Mouse (Mus musculus): ENCODE measurements around the gene Pgc.

DNA sequence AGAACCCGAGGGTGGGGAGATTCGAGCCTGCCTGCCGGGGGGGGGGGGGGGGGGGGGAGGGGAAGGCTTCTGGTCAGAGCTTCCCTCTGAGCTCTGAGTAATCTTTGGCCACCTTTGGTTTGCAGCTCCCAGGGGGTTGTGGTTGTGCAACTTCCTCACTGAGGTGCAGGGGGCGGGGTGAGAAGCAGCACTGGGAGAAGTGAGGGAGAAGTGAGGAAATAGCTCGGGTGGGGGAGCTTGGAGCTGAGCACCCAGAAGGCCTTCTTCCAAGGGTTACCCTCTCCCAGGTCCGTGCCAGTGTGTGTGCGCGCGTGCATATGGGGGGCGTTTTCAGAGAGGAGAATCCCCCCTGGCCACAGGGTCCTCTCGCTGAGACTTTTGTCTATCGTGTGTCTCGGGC is 27.6 kb downstream of the Pgc start:
- TF ChIP-seq CTCF (IDR thresholded peaks at IDR 0.05; ENCODE audit: insufficient read depth, low read length) (no peak), POLR2A (IDR thresholded peaks at IDR 0.05; ENCODE audit: borderline replicate concordance, extremely low read depth, low read depth, low read length) (no peak)

Measured in lung, adult 2 months (tissue).